Mouse (Mus musculus) testis, postnatal 14 days (tissue): ENCODE measurements around the gene Lipc.

Experiments used
- DNase-seq: peaks from one replicate; pipeline ENCODE4 v3.0.0; 2021; ENCODE audit warnings: low spot score

Lipc gene

DNA sequence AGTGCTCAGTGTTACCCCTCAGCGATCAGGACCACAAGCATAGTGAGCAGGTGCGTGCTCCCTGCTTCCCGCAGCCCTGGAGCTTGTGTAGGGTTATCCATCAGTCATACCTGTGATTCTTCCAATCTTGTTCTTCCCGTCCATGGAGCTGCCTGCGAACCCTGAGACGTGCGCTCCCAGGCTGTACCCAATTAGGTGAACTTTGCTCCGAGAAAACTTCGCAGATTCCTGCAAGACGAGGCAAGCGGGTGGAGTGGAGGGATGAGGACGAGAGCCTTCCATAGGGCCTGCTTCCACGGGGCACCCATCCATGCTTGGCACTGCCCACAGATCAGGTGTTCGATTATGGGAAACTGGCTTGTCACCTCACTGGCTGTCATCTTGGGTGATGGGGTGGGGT lies 133.3 kb downstream of the Lipc start:
- DNase-seq: no peak

DNA sequence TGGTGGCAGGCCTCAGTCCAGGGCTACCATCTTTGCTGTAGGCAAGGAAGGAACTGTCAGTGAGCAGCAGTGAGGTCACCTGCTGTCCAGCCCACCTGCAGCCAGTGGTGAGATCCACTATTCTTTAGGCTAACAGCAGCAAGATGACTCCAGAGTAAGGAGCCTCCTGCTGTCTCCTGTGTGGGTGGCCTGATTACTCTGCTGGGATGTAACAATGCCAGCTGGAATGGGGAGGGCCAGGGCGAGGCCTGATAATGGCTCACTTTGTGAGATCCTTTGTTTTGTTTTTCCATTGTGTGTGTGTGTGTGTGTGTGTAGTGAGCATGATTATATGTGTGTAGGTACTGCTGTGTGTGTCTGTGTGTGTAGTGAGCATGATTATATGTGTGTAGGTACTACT lies 134.6 kb downstream of the Lipc start:
- no peak for DNase-seq

DNA sequence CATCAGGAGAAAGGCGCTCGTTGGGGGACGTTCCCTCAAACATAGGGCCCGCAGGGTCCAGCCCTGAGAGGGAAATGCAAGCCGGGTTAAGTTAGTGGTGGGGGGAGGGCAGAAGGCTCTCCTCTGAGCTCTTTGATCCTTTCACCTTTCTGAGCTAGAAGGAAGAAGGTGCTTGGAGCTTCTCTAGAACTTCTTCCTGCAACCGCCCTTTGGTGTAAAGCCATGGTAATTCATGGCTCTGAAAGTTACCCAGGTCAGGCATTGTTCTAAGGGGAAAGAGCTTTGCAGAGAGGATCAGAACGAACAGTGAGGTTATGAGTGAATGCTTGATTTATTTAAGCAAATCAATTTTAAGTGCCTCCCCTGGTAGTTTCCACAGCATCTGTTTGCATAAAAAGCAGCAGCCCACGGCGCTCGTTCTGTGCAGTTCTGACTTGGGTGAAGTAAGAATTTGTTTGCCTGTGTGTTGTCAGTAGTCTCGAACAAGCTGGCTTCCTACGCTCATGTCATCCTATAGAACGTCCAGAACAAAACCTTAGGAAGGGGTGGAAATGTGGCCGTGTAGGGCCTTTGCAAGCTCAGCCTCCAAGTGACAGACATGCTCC lies 135.2 kb downstream of the Lipc start:
- no peak for DNase-seq

DNA sequence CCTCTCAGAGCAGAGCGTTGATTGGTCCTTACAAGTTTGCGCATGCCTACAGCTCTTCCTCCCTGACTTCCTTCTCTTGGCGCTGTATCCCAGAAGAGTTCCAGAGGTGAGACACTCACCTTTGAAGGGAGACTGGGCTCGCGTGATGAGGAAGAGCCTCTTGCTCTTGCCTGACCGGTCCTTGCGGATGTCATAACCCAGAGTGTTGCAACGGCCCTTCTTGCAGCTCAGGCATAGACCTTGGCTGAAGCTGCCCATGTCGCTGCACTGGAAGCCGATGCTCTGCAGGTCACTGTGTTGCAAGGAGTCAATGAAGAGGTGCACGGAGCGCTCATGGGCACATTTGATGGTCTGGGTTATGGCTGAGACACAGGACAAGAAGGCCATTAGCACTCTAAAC lies 139.5 kb downstream of the Lipc start:
- DNase-seq: no peak

DNA sequence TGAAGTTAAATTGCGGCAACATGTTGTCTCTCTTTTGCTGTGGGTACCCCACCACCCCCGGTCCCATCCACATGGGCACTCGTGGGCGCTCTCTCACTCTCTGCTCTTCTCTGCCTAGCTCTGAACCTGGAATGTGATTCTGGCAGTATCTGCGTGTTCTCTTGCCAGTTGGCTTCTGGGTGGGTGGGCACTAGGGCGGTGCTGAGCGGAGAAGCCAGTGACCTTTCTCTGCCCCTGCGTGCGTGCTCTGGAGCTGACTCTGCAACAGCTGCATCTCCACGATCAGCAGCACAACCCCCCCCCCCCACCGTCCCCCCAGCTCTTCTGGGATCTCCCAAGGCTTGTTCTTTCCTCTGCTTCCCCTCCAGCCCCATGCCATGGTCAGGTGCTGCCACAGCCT lies 144.3 kb downstream of the Lipc start:
- no peak for DNase-seq

DNA sequence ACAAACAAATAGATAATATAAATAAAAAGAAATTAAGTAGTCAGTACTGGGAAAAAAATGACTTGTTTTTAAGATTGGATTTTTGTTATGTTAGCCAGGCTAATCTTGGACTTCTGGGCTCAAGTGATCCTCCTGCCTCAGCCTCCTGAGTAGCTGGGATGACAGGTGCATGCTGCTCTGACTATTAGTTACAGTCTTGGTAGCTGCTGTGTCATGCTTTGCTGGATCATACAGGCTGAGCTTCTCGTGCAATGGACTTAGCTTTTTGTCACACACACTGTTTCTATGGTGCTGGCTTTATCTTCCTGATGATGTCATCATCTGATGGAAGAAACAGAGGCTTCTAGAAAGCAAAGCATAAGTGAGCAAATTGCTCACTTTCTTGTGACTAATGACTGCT lies 146.0 kb downstream of the Lipc start:
- DNase-seq: no peak

DNA sequence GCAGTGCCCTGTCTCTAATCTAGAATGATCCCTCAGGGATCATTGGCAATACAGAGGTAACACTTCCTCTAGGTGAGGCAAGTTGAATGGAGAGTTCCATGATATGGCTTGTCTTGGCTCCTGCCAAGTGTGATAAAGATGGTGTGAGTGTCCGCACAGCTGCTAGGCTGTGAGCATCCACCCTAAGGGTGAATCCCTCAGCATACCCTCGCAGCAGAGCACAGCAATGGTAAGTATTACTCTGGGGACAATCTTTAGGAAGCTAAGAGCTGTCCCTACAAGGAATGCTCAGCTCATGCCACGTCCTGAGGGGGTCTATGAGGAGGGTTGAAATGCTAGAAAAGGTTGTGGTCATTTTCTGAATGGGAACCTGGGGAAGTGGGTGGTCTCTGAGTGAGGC lies 149.2 kb downstream of the Lipc start:
- DNase-seq: no peak

DNA sequence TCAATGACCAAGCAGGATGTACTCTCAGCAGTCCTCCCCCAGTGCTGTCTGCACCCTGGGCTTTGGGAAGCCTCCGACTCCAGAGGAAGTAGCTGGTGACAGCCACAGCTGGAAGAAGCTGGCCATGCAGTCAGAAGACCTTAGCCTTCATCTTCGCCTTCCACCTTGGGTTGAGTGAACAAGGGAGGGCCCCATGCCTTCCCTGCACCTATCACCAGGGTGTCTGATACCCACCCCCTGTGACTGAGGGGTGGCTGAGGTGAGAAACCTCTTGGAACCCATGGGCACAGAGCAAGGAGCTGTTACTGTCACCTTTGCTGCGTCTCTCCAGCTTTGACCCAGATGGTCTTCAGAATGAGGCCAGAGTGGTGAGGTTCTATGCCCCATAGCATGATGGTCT lies 150.3 kb downstream of the Lipc start:
- DNase-seq: no peak

DNA sequence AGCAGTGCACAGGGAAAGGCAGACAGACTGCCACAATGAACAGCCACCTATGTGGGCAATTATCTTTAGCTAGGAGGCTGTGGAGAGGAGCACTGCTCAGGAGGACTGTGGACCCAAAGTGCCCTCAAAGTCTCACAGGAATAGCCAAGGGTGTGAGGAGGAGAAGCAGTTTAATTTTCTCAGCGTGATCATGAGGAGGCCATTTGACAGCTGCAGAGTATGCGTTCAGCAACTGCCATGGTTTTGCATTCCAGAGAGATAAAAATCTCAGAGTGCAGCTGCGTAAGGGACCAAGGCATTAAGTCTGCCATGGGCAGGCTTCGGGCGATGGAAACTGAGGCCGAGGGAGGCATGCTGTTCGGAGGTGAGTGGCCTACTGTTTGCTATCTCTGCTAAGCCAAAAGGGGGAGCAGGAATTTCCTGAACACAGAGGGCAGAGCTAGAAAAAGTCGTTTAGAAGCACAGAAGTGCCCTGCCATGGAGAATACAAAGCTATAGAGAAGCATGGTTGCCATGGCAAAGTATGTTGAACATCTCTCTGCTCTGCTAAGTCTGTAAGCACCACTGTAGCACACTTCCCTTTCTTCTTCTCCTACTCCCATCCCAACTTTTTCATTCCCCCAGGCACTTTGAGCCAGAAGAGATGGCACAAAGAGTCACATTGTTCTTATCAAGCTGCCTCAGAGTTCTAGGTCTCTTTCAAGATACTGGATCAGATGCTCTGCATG lies 151.3 kb downstream of the Lipc start:
- no peak for DNase-seq

DNA sequence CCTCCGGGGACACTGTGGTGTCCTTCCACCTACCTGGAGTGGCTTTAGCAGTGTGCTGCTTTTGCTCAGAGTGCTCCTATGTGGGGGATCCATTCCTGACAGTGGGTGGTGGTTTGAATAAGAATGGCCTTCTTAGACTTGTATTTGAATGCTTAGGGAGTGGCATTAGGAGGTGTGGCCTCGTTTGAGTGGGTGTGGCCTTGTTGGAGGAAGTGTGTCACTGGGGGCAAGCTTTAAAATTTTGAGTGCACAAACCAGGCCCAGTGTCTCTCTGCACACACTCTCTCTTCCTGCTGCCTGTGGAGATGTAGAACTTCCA lies 156.6 kb downstream of the Lipc start:
- DNase-seq: no peak

DNA sequence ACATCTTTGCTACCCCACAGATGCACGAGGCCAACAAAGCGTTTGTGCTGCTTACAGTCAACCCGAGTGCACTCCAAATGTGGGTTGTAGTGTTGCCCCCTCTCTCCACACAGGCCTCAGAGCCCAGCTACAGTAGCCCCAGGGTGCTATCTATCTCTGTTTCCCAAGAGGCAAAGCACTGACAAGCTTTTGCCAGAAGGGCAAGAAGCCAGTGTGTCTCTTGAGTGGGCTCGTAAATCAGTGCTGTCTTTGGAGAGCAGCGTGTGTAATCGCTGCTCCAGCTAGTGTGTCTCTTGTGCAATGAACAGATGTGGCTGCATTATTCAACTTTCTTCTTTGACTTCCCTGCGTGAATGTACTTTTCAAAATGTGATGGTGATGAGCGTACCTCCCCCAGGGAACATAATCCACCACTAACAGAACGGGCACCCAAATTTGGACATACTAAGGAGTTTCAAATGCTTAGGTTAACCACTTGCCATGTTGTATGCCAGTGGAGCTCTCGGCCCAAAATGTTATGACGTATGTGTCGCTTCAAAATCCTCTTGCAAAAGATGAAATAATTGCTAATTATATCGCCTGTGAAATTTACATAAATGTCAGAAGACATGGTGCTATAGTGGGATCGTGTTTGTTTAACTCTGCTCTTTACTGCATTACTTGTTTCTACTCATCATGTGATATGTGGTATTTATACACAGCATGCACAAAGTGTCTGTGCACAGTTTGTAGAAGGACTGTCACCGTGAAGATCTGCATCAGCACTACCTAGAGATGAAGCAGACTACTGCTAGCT lies 157.2 kb downstream of the Lipc start:
- DNase-seq: no peak

DNA sequence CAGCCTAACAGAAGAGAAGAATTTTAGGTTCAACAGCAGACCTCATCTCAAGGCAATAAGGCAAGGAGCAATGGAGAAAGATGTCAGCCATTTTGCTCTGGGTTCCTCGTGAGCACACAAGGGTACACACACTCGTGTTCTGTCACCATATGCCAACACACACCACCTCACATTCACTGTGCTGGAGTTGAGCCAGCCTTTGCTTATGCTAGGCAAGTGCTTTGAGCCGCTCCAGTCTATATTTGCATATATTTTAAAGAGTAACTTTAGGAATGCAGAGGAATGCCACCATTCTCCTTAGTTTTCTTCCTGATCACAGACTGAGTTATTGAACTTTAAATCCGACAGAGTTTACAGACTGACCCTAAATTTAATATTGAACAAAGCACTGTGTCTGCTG lies 161.4 kb downstream of the Lipc start:
- no peak for DNase-seq

DNA sequence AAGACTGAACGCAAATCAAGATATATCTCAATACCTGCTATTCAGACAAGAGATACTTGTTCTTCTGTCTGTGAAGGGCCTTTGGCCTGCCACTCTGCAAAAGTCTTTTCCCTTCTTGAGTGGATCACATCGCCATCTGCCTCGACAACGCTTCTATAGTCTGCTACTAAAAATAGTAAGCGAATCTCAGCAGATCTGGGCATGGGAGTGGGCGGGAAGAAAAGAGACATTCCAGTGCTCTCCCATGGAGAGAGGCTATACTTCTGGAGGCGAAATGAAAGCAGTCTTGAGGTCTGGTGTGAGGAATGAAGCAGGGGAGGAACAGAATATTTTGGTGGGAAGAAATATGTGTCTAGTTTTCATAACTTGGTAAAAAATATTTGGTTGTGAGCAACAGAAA lies 163.3 kb downstream of the Lipc start:
- no peak for DNase-seq

DNA sequence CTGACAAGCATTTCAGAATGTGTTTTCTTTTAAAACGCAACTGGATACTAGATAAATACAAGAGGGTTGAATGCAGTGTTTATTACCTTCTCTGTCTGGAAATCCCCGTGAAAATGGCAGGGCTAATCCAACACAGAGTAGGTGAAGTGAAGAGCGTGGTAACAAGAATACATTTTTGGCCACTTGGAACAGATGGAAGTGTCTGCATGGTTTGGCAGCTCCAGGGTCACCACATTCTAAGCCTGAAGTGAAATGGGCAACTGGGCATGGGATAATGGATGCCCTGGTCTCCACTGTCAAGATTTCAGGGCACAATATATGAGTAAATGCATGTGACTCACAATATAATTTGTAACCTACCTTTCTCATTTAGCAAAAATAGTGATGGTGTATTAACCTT lies 169.8 kb downstream of the Lipc start:
- DNase-seq: no peak

DNA sequence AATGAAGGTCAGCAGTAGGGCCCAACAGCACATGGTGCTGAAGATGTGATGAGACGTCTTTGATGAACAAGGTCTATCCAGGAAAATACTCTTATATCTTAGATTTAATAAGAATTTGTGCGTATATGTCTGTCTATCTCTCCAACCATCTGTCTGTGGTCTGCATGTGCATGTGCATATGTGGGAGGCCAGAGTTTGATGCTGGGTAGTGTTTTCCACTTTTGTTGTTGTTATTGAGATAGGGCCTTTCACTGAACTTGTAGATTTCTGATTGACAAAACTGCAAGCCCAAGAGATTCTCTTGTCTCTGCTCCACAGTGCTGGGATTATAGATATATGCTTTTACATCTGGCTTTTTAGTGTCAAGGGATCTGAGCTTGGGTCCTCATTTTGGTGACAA lies 176.5 kb downstream of the Lipc start:
- DNase-seq: no peak

DNA sequence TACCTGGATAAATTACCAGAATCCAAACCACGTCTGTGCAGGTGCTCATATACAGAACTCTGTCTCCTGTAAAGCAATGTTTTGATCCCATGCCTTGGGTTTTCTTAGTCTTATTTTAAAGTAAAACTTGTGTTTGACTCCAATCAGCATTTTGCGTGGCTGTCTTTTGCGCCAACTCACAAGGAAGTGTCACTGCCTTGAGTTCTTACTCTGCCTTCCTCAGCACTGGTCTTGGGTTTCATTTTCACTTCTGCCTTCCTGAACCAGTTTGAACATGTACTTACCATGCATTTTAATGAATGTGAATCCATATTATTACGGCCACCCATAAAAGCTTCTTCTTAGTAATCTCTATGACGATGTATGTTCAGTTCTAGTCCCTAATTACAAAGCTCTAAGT lies 191.1 kb downstream of the Lipc start:
- DNase-seq: no peak

DNA sequence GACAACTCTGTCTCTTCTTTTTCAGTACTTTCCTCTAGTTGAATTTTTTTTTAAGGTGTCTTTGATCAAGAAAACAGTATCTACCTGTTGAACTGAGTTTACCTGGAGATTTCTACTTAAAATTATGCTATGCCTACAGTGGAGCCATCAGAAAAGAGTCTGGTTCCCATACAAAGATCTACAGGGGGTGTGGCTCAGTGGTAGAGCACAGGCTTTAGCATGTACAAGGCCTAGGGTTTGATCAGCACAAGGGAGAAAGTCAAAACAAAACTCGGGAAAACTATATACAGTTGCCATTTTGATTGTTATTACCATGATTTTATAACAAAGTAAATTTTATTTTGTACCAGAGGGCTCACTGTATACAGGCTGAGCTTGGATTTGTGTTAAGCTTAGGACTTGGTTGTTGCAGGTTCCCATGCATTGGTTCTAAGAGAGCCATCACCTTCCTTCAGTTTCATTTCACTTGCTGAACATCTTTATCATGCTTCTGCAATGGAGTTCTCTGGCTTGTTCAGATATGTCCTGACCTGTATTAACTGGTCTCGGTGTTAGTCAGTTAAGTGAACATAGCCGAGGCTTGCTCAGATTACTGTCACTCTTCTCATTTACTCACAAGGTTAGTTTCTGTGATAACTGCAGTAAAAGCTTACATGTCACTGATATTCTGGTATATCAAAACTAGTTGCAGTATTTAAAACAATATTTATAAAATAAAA lies 200.4 kb downstream of the Lipc start:
- no peak for DNase-seq
